Mouse (Mus musculus) ES-E14 (cell line): Measurements from ENCODE around the gene Pgpep1l. TPM values are rescaled to one million over a fixed set of nuclear protein-coding genes. Genes with fewer than 3 reads are reported as not detected.
A peak's percentile ranks its signal among the peaks of the same experiment; 100 is the strongest.

Experiments used
- DNase-seq: peaks from one replicate; pipeline ENCODE4 v3.0.0-alpha.2; 2013; ENCODE audit warnings: low read depth, low spot score
- H3K27ac ChIP-seq: 2 replicates; pipeline ENCODE4 v1.5.1; 2012; ENCODE audit warnings: low read depth, mild to moderate bottlenecking, low read length, moderate library complexity, mixed read lengths; ENCODE audit not compliant: poor library complexity, insufficient read depth, severe bottlenecking
- H3K36me3 ChIP-seq: 2 replicates; pipeline ENCODE4 v1.6.1; 2012; ENCODE audit warnings: mild to moderate bottlenecking, low read length, moderate library complexity, mixed read lengths; ENCODE audit not compliant: control insufficient read depth, poor library complexity, insufficient read depth, severe bottlenecking
- H3K4me1 ChIP-seq, 2 experiments: fragments of 150-350 bp in 1 of 2; sonication (generic) in 1 of 2; 2 replicates each; pipeline ENCODE4 v1.6.1; 2012; ENCODE audit warnings: low read length in 2 of 2, mild to moderate bottlenecking in 1 of 2, mixed read lengths in 1 of 2; ENCODE audit not compliant: control insufficient read depth in 2 of 2, insufficient read depth in 2 of 2, poor library complexity in 1 of 2
- H3K4me3 ChIP-seq, 2 experiments: fragments of 150-350 bp in 1 of 2; sonication (generic) in 1 of 2; 2 replicates each; pipeline ENCODE4 v1.5.1; 2012; ENCODE audit warnings: low read length in 2 of 2, low read depth in 1 of 2, mild to moderate bottlenecking in 1 of 2, mixed read lengths in 1 of 2; ENCODE audit not compliant: insufficient read depth in 1 of 2, poor library complexity in 1 of 2, severe bottlenecking in 1 of 2
- H3K9ac ChIP-seq: 2 replicates; pipeline ENCODE4 v1.6.1; 2012; ENCODE audit warnings: low read depth, mild to moderate bottlenecking, low read length, mixed read lengths; ENCODE audit not compliant: poor library complexity, insufficient read depth, severe bottlenecking
- H3K9me3 ChIP-seq: fragments of 150-350 bp; sonication (generic); 2 replicates; pipeline ENCODE4 v1.6.1; 2012; ENCODE audit warnings: low read depth, mild to moderate bottlenecking, low read length; ENCODE audit not compliant: control insufficient read depth, insufficient read depth
- CHD2 ChIP-seq: IDR thresholded peaks from 2 replicates; pipeline ENCODE4 v1.6.1; 2014; ENCODE audit warnings: mild to moderate bottlenecking, low read depth, low read length, inconsistent platforms
- HCFC1 ChIP-seq: IDR thresholded peaks from 2 replicates; pipeline ENCODE4 v1.6.1; 2012; ENCODE audit warnings: low read length, inconsistent platforms, borderline replicate concordance; ENCODE audit not compliant: insufficient read depth
- MAFK ChIP-seq: IDR thresholded peaks from 2 replicates; pipeline ENCODE4 v1.6.1; 2014; ENCODE audit warnings: mild to moderate bottlenecking, low read depth, low read length, inconsistent platforms; ENCODE audit not compliant: insufficient read depth
- ZC3H11A ChIP-seq: IDR thresholded peaks from 2 replicates; pipeline ENCODE4 v1.6.1; 2012; ENCODE audit warnings: low read depth, mild to moderate bottlenecking, inconsistent platforms, low read length, borderline replicate concordance
- ZNF384 ChIP-seq: IDR thresholded peaks from 2 replicates; pipeline ENCODE4 v1.6.1; 2012; ENCODE audit warnings: low read depth, low read length, inconsistent platforms
- in situ Hi-C, 2 experiments: fragments of 600-800 bp; cut with MboI; formaldehyde crosslinking; loops; one replicate each; pipeline ENCODE4 v1.15.1; 2025; ENCODE audit warnings: low sequenced_read_pairs in 2 of 2, inconsistent platforms in 1 of 2; ENCODE audit not compliant: unreplicated experiment in 2 of 2
- total RNA-seq: library from RNA; depleted of rRNA; stranded (reverse); fragments of 300-350 nt; gene quantifications from 2 replicates; pipeline ENCODE4 v1.2.3, GENCODE M21; 2012

Pgpep1l gene
- total RNA-seq, 1 experiment = 0.45 TPM

- Histone ChIP-seq H3K9ac (no peak overlapping the region; the same call in 1 of the 2 replicates), H3K4me1 (no peaks in the 10 kb centered on the region), H3K9me3 (no peaks in the 10 kb centered on the region), H3K4me3 (peak overlapping the region; percentile 28 to 63; a peak in 3 of 4 replicates), H3K36me3 (no peaks in the 10 kb centered on the region), H3K27ac (no peak overlapping the region)
- in situ Hi-C loops = loop anchor here in 1 of 2 experiments (25.0 kb wide), 1 partner anchor 514 kb away; no protein-coding TSS in a partner anchor
- TF ChIP-seq MAFK (no peak), ZC3H11A (no peak), CHD2 (peak; percentile 71; the same call in 1 of the 2 replicates), HCFC1 (no peak), ZNF384 (no peak)
- no peak for DNase-seq
Measured at GRCm38 (mm10) chr7:68301160-68301559, 37.1 kb upstream of the Pgpep1l start.

- in situ Hi-C loops = no loop called here
- Histone ChIP-seq H3K9ac (no peak overlapping the region), H3K36me3 (no peaks in the 10 kb centered on the region), H3K4me3 (no peak overlapping the region), H3K9me3 (no peaks in the 10 kb centered on the region), H3K27ac (no peak overlapping the region), H3K4me1 (no peaks in the 10 kb centered on the region)
- TF ChIP-seq ZC3H11A = no peak
- TF ChIP-seq MAFK = no peak
- no peak for TF ChIP-seq CHD2
- TF ChIP-seq HCFC1 = no peak
- no peak for TF ChIP-seq ZNF384
- no peak for DNase-seq
Measured at GRCm38 (mm10) chr7:68298381-68299076, 34.5 kb upstream of the Pgpep1l start.

GRCm38 (mm10) chr7:68296487-68296886, 32.5 kb upstream of the Pgpep1l start:
- TF ChIP-seq HCFC1 = no peak
- TF ChIP-seq ZC3H11A = no peak
- no peak for TF ChIP-seq ZNF384
- no peak for TF ChIP-seq CHD2
- no peak for TF ChIP-seq MAFK
- no peak overlapping the region for H3K27ac ChIP-seq
- DNase-seq = no peak
- no peaks in the 10 kb centered on the region for H3K9me3 ChIP-seq
- peaks cover 0 to 2% of the 10 kb centered on the region in 2 experiments; a peak in 1 of 4 replicates for H3K4me1 ChIP-seq
- in situ Hi-C loops = no loop called here
- H3K9ac ChIP-seq = no peak overlapping the region
- H3K4me3 ChIP-seq = no peak overlapping the region
- H3K36me3 ChIP-seq = no peaks in the 10 kb centered on the region

GRCm38 (mm10) chr7:68293997-68294789, 30.2 kb upstream of the Pgpep1l start:
- no peak overlapping the region for H3K27ac ChIP-seq
- no peaks in the 10 kb centered on the region for H3K36me3 ChIP-seq
- no peaks in the 10 kb centered on the region for H3K9me3 ChIP-seq
- DNase-seq = no peak
- no peak for TF ChIP-seq HCFC1
- no peak for TF ChIP-seq MAFK
- no peak for TF ChIP-seq ZC3H11A
- no peak for TF ChIP-seq ZNF384
- TF ChIP-seq CHD2 = no peak
- H3K4me1 ChIP-seq = peaks cover 0 to 2% of the 10 kb centered on the region in 2 experiments; a peak in 1 of 4 replicates
- in situ Hi-C loops = no loop called here
- H3K9ac ChIP-seq = no peak overlapping the region
- H3K4me3 ChIP-seq = no peak overlapping the region
